Mouse (Mus musculus): ENCODE results near the gene Nipsnap3b.

Nipsnap3b gene

DNA sequence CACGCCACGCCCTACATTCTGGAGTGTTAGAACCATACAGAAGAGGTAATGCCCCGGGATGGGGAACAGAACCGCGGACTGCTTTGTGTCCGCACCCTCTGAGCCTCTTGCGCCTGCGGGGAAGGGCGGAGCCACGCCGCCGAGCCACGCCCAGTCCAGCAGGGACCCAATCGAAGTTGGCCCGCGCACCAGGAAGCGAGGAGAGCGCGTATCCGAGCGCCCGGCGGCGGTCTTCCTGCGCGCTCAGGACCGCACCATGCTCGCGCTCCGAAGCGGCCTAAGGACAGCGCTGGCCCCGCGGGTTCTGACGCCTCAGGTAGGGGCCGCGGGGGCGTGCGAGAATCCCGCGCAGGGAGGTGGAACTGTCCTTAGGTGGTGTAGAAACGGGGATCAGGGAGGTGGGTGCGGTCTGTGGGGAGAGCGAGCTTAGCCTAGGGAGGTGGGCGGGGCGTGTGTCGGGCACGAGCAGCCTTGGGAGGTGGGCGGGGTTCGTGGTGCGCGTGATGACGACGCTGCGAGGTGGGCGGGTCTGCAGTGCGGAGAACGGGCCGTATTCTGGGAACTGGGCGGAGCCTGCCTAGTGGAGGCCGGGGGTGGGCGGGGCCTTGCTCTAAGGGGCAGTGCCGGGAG lies at the start of gene Nipsnap3b:
Gene Nipsnap3b (plus strand): TSS at position 149 of the 630 bp plus-strand sequence.
- DNase-seq (ENCODE audit: low read depth, low spot score) = peak; percentile 96

DNA sequence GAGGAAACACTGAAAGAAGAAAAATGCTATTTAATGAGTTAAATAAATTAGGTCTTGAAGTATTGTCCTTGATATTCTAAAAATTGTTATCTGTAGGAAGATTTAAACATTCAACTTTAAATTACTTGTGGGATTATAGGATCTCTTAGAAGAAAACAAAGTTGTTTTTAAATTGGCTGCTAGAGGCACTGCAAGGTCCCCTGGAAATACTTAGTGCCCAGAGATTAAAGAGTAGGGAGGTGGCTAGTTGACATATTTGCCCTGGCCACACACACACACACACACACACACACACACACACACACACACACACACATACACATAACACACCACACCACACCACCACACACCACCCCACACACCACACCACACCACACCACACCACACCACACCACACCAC lies 47.4 kb upstream of the Nipsnap3b start, which contains the start of gene Olfr270:
Gene Olfr270 (plus strand): TSS at position 301 of the 400 bp plus-strand sequence.
- DNase-seq (ENCODE audit: low read depth, low spot score) = no peak

DNA sequence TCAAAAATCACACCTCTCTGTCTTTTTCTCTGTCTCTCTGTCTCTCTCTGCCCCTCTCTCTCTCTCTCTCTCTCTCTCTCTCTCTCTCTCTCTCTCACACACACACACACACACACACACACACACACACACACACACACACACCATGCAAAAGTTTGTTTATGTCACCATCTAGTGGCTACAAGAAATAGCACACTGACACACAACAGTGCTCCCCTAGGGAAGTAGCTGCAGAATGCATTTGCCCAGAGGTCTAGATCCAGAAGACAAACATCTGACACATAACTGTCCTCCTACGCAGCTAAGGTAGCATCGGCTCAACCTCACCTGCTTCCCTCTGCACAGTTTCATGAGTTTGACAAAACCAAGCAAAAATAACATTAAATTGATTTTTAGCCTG lies 26.5 kb upstream of the Nipsnap3b start:
- peak; percentile 17 for DNase-seq (ENCODE audit: low read depth, low spot score)

DNA sequence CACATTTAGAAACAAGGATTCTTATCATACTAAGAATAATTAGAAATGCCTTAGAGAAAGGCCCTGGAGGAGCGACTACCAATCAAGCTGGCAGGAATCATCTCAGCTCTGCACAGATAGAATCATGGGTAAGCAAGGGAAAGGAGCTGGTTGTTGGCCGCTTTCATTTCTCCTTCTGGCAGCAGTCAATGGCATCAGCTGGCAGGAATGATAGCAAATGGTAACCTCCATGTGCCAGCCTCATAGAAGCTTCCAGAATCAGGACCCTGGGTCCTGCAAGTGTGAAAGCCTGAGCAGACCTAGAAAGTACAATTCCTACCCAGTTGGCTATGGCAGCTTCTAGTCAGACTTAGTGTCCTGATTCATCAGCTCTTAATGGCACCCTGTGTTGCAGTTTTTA lies 25.4 kb upstream of the Nipsnap3b start:
- DNase-seq (ENCODE audit: low read depth, low spot score) = no peak

DNA sequence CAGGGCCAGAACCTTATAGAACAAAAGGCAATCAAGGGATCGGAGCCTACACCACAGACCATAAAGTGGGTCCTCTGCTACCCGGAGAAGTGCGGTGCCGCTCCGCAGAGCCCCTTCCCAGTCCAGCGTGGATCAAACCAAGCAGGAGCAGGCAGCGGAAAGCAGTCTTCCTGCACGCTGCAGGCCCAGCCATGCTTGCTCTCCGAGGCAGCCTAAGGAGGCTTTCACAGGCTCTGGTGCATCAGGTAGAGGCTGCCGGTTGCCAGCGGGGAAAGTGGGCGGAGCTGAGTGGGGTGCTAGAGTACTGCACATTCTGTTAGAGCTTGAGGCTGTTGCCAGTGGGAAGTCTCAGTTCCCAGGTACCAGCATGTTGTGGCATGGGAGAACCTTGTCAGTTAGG lies 22.4 kb upstream of the Nipsnap3b start, which contains the start of gene Nipsnap3a:
Gene Nipsnap3a (plus strand): TSS at position 25 of the 400 bp plus-strand sequence.
- no peak for DNase-seq (ENCODE audit: low read depth, low spot score)

DNA sequence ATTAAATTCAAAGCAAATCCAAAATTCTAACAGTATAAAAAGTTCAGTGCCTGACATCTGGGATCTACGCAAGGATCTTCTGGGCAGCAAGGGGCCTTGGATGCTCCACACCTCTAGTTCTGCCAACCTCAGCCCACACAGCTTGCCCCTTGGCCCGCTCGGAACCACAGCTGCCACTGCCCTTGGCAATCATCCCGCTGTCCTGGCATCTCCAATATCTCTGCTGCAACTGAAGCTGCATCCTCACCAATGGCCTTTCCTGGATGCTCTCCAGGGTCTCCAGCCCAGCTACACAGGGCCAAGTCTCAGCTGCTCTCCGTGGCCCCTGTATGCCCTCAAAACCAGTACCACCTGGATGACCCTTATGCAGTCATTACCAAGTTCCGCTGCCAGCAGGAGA lies 12.2 kb upstream of the Nipsnap3b start:
- no peak for DNase-seq (ENCODE audit: low read depth, low spot score)

DNA sequence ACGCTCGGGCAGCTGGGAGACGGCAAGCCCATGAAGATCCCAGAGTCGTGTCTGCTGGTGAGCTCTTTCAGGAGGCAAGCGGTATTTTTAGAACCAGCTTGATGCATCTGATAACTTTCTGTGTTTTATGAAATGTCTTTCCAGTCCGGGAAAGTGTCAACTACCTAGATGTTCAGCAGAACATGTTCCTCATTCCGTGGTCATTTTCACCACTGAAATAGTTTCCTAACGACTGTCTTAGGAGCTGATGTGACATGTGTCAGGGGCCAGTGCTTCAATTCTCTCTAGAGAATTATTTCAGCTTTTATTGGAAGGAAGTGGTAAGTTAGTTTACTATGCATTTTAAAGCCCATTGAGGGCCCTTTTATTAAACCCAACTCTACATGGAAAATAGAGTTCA lies 11.5 kb upstream of the Nipsnap3b start:
- DNase-seq (ENCODE audit: low read depth, low spot score) = no peak

DNA sequence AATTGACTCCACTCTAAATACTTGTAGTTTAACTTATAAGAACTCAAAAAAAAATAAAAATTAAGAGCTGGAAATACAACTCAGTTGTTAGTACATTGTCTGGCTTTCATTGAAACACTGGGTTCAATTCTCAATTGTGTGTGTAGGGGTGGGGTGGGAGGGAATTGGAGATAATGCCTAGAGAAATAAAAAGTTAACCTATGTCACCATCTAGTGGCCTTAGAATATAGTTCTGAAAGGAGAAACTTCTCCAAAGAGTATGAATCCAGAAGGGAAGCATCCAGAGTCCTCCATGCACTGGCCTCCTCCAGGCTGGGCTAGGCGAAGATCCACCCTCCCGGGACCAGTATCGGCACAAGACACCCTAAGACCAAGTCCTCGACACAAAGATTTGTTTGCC lies 2.5 kb upstream of the Nipsnap3b start:
- no peak for DNase-seq (ENCODE audit: low read depth, low spot score)

DNA sequence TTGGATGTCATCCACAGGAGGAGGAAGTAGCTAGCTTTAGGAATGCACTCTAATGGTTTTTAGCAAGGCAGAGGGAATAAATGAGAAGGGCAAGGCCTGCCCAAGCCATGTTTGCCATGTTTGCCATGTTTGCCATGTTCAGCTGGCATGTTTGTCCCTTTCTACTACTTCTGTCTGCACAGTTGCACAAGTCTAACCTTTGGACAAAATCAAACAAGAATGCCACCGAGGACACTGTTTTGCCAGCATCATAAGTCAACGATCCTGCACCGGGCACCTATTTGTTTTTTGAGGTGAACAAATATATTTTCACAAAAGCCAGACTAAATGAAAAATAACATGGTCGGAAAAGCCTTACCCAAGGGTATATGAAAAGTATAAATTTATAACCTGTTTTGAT lies 1.8 kb upstream of the Nipsnap3b start:
- no peak for DNase-seq (ENCODE audit: low read depth, low spot score)

DNA sequence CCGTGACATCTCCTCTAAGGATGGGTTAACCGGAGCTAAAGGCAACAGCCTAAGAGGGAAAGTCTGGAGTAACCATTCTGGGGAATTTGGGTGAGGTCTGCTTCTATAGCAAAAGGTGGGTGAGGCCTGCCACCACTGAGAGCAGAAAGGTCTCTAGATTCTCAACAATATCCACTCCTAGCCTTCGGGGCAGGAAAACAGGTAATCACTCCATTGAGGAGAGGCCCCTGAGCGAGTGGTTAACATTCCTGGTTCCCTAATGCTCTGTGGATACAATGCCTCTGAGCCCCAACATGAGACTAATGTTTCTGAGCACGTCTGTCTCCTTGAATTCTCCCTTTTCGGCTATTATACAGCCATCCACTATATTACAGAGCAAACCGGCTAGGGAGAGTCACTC lies 2.7 kb downstream of the Nipsnap3b start:
- no peak for DNase-seq (ENCODE audit: low read depth, low spot score)

DNA sequence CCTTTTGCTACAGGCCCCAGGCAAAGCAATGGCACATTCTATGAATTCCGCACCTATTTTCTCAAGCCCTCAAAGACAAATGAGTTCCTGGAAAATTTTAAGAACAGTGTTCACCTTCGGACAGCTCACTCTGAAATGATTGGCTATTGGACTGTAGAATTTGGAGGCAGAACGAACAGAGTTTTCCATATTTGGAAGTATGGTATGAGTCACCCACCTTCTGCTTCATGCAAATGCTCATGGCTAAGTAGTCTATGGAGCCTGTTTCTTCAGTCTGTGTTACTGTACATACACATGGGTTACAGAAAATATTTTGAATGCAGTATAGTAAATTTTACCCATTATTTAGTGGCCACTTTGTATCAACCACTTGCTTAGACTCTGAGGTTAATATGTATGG lies 3.3 kb downstream of the Nipsnap3b start:
- DNase-seq (ENCODE audit: low read depth, low spot score) = no peak

DNA sequence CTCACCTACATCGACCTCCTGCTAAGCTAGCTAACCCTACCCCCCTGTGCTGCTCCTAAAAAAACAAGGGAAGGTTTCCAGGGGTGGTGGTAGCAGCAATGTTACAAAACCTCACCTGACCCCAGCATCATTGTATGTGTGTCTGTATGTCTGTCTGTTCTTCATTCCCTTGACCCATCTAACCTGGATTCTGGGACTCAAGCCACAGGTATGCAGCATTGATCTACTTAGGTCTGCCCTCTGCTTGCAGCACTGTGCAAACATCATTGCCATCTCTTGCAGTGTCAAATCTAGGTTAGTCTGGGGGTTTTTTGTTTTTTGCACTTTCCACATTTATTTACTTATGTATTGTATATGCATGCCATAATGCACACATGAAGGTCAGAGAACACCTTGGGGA lies 6.7 kb downstream of the Nipsnap3b start:
- no peak for DNase-seq (ENCODE audit: low read depth, low spot score)

DNA sequence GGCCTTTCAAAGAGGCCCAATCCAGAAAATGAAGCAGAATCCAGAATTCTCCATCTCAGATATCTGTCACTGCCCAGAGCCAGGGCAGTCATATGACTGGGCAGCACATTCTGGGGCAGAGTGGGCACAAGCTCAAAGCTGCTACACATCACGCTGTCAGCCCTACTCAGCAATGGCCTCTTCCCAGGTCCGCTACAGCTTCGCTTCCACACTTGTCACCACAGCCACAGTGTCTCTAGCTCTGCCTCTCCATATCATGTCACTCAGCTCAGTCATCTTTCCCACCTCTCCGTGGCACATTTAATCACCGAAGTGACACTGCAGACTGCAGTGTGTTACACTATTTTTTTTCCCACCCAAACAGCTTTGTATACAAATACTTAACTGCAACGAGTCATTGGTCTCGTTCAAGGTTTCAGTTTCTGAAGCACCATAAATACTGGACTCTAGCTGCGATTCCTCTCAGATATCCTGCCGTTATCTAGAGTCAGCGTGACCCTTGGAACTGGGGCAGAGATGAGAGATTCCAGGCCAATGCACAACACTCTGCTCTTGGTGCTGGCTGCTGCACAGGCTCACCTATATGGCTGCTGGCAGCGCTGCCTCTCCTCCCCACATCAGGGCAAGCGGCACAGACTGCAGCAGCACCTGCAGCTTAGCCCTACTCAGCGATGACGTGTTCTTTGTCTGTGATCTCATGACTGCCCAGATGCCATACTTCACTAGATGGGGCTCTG lies 11.7 kb downstream of the Nipsnap3b start:
- no peak for DNase-seq (ENCODE audit: low read depth, low spot score)

DNA sequence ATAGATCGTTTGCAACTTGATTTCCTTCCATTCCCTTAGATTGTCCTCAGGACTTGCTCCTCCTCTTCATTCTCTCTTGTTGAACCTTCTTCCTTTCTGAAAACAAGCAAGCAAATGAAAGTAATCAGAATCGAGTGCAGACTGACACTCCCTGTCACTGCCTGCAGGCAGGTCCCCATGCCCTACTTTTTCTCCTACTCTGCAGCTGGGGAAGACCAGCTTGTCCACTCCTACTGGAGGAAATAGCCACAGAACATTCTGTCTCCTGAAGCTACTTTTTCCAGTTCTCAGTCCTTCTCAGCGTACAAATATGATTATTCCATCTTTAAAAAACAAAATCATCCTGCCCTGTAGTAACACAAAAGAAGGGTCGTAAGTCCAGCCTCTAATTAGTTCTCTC lies 12.7 kb downstream of the Nipsnap3b start:
- DNase-seq (ENCODE audit: low read depth, low spot score) = no peak

DNA sequence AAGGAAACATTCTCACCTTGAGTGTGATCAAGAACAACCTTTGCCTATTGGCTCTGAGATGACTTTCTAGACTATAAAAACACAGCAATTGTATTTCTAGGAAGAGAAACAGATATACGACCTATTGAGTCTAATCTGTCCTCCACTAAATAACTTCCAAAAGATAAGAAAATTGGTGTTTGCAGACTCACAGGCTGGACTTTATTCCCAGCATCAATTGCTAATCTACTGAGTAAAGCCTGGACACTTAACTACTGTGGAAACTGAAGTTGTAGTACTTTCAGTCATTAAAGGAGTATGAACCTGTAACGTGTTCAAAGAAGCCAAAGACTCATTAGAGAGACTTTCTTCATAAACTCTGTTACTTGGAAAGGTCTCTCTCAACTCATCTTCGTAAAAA lies 16.1 kb downstream of the Nipsnap3b start:
- no peak for DNase-seq (ENCODE audit: low read depth, low spot score)

DNA sequence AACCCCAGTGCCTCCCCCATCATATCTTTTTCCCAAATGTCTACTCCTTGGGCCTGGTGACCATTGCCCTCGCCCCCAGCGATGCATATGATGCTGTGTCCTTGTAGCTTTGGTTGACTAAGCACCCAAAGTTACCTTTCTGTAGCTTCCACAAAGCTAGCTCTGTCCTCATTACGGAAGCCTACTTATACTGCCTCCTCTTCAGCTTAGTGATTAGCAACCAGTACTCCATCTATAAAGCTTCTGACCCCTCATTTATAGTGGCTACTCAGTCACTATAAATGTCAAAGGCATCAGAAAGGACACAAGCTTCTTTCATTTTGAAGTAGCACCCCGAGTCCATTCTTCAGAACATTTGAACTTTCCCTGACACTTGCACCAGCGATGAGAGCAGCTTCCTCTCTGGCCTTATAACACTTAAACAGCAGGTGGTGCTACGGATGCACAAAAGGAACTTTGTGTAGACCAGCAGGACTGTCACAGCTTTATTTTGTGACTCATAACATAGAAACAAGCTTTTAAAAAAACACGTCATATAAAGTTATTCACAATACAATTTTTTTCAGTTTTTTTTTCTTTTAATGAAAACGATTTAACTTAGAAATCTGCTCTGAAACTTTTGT lies 18.8 kb downstream of the Nipsnap3b start:
- no peak for DNase-seq (ENCODE audit: low read depth, low spot score)

DNA sequence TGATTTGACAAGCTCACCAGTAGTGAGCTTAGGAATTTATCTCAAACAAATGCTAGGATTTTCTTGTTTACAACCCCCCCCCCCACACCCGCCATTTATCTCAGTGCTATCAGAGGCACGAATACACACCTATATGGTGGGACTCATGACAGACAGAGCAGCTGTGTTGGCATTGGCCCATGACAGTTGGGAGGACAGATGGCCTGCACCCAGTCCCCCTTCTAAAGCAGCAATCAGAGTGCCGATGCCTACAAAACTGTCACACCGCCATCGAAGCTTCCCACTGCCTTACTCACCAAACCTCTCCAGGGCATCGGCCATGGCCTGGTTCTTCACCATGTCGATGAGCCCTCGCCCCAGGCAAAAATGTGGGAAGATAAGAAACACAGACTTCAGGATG lies 32.1 kb downstream of the Nipsnap3b start:
- no peak for DNase-seq (ENCODE audit: low read depth, low spot score)

DNA sequence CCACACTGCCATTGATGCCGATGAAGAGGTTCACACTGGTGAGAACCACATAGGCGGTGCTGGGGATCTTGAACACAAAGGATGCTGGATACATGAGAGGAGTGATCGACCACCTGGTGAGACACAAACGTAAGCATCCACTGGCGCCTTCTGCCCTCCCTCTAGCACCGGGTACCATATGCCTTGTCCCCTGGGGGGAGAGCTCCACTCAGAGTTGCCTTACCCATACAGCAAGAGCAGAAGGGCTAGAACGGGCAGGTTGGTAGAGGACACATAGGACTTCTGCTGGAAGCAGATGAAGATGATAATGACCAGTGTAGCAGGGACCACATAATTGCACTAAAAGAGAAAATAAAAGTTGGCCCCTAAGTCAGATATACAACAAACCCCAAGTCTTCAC lies 34.1 kb downstream of the Nipsnap3b start:
- DNase-seq (ENCODE audit: low read depth, low spot score) = no peak

DNA sequence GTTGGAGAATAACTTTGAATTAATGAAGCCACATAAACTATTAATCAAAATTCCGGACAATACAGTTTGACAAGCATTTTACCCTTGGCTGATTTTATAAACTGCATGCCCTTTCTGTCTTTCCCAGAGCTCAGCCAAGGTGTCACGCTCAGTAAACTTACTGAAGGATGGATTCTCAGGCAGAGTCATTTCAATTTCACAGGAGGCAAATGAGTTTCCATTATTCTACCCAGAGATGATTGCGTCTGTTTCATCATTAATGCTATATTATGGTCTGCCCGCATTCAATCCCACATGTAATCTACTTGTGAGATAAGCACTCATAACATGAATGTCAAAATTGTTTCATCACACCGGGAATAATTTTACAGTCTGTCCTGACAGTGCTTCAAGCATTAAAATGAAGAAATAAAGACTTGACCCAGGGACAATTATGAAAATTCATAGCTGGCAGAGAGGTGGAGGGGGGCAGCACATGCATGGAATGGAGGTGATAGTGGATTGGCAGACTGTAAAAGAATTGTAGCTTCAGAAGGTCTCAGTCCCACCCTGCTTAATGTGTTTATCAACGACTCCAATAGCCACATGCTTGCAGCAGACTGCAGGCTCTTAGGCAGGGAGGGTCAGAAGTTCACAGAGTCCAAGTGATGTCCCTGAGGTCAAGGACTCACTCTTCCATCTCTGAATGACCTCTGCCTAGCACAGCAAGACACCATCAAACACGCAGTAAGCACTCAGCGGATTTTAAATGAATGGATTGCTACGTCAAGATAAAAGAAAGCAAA lies 34.8 kb downstream of the Nipsnap3b start:
- no peak for DNase-seq (ENCODE audit: low read depth, low spot score)

DNA sequence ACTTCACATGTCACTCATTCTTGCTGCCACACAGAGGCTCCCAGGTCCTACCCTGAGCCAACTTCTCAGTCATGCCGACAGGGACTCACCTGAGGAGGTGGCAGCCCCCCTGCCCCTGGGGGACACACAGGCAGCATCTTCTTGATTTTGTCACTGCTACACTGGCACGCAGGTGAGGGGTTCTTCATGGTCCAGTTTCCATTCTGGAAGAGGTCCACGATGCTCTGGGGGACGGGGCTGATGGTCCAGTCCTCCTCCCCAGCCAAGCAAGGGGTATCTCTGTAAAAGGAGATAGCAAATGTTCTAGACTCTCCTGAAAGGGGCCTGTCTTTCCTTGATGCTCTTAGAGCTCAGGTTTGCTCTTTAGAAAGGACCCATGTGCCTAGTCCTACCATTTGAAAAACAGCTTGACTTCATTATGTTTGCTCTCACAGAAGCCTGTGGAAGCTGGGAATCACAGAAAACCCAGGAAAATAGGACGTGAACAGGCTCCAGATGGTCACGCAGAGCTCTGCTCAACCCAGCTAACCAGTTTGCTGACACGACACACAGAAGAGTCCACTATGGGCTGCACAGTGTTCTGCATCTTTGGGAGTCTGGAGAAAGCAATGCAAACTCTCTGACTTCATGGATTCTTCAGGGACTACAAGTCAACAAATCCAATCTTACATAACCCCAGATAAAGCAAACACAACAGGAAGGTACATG lies 50.8 kb downstream of the Nipsnap3b start:
- DNase-seq (ENCODE audit: low read depth, low spot score) = no peak

Data from CD4-positive helper T cell, adult 2 months (primary cell).